Mouse (Mus musculus): ENCODE measurements around the gene Cux1.

DNA sequence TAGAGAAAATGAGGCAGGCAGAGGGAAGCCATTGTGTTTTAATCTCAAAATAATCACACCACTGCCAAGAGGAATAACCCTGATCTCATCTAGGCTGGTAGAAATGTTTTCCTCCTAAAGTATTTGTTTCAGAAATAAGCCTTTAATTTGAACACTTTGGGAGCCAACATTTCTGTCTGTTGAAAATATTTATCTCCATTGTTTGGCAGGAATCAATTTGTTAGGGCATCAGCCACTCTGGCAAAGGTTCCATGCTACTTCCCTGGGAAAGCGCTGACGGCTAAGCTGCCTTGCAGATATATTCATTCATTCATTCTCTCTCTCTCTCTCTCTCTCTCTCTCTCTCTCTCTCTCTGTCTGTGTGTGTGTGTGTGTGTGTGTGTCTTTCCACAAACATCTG, 70.0 kb downstream of the Cux1 start:
- no peak for TF ChIP-seq POLR2A (IDR thresholded peaks at IDR 0.05; ENCODE audit: borderline replicate concordance, low read depth, low read length)
- TF ChIP-seq CTCF (IDR thresholded peaks at IDR 0.05; ENCODE audit: low read depth, low read length): no peak
